Mouse (Mus musculus) embryonic stem cell, embryonic (primary cell): ENCODE results near the gene Imp3.

Experiments used
- CTCF ChIA-PET, 4 experiments: fragments of 300-600 bp in 2 of 4; fragments of 350-600 bp in 2 of 4; sonication (Branson Sonifier 250); formaldehyde crosslinking; loops; one replicate each; lab custom pipeline; 2022; ENCODE audit warnings: inconsistent platforms in 2 of 4; lab: Charles Lee
- POLR2A ChIA-PET, 4 experiments: fragments of 300-600 bp in 2 of 4; fragments of 350-600 bp in 2 of 4; sonication (Branson Sonifier 250); formaldehyde crosslinking; loops; one replicate each; lab custom pipeline; 2022; ENCODE audit warnings: antibody characterized with exemption in 4 of 4, inconsistent platforms in 1 of 4; lab: Charles Lee

Imp3 gene

DNA sequence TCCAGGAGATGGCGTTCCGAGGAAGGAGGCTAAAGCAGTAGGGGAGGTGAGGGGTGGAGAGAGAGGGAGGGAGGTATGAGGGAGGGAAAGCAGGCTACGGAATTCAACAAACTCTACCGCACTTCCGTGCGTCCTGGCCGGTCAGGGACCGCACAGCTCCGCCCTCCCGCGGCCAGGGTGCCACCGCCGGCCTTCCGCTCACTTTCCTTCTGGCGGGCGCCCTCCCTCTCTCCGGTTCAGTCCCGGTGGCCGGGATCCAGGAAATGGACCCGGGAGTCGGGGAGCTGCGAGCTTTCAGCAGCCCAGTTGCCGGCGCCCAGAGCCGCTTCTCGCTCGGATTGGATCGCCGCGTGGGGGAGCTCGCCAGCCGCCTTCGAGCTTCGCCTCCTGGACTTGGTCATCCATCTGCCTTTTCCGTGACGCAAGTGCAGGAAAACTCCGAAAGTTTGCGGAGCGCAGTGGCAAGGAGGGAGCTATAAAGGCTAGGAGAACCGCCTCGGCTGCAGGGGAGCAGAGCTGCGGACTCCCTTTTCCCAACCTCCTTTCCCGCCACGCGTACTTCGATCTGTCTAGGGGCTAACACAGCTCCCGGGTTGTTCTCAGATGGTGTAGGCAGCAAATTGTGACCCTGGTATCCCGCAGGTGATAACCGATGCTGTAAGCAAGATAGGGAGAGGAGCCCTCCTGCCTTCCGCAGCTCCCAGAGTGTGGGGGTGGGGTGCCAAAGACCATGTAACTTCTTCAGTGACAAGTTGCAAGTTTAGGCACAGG, 9.0 kb upstream of the Imp3 start, which contains the start of gene Snx33:
Gene Snx33 (minus strand): TSS at position 331 of the 771 bp plus-strand sequence.
- CTCF ChIA-PET: interaction anchor here (0.6 to 3.6 kb wide), 42 partner anchors 9 to 808 kb away, joined by 3 to 20 read pairs (median 4); partner anchors contain the start of genes Imp3 (in 2 of the 4), Man2c1 (in 2 of the 4), Rpp25 (in 1 of the 4) and Snupn (in 1 of the 4)

DNA sequence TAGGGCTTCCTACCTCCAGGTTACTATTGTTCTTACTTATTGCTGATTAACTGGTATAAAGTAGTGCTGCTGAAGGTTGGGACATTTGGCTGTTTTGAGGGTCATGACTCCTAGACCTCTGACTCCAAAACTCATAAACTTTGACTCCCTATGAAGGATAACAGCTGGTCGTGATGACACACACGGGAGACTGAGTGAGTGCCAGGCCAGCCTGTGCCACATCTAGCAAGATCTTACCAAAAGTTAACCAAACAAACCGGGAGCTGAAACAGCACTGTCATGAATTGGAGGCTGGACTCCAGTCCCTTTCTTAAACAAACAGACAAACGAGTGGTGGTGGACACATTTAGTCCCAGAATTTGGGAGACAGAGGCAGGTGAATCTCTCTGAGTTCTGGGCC, 7.8 kb upstream of the Imp3 start:
- ChIA-PET POLR2A (interaction anchor here in 3 of 4 experiments (1.0 to 3.6 kb wide), 6 partner anchors 8 to 22 kb away, joined by 3 to 55 read pairs (median 10); partner anchors contain the start of genes Imp3 (in 3 of the 3) and Snupn (in 2 of the 3)), CTCF (interaction anchor here in 2 of 4 experiments (1.1 to 3.0 kb wide), 3 partner anchors 15 to 726 kb away, joined by 3 to 14 read pairs (median 4); no protein-coding TSS in a partner anchor)

More for the DNA sequence above, 9.0 kb upstream of the Imp3 start, which contains the start of gene Snx33:
- POLR2A ChIA-PET: interaction anchor here (0.7 to 3.6 kb wide), 37 partner anchors 9 to 293 kb away, joined by 3 to 55 read pairs (median 5); partner anchors contain the start of genes Imp3 (in 4 of the 4), Man2c1 (in 3 of the 4), Snupn (in 3 of the 4) and Ptpn9 (in 2 of the 4)

DNA sequence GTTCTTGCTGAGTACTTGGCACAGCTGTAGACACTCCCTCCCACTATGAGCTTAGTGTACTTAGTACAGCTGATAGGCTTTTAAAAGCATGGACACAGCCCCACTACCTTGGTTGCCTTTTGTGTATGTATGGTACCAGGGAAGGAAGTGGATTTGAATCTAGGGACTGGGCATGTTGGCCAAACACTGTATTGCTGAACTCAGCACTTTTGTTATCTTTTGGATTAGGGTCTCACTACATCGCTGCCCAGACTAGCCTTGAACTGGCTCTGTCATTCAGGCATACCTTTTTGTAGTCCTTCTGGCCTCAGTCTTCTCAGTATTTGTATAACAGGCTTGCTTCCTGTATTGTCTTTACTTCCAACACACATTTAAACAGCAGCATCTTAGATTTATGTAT, 6.7 kb upstream of the Imp3 start:
- POLR2A ChIA-PET: interaction anchor here in 2 of 4 experiments (1.4 to 3.6 kb wide), 5 partner anchors 8 to 142 kb away, joined by 3 to 33 read pairs (median 4); partner anchors contain the start of genes Imp3 (in 1 of the 2) and Snupn (in 1 of the 2)

DNA sequence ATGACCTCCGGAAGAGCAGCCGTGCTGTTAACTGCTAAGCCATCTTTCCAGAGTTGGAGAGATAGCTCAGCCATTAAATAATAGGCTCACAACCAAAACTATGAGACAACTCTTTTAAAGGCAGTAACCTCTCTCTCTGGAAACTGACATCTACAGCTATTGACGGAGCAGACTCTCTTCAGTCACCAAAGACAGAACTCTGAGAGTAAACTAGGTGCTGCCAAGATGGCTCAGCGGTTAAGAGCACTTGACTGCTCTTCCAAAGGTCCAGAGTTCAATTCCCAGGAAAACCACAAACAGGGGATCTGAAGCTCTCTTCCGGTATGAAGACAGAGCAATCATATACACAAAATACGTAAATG, 433 bp upstream of the Imp3 start:
- ChIA-PET CTCF (interaction anchor here (0.6 to 1.9 kb wide), 10 partner anchors 9 to 274 kb away, joined by 3 to 9 read pairs (median 4); partner anchors contain the start of genes Snx33 (in 3 of the 4), Ptpn9 (in 1 of the 4) and Snupn (in 1 of the 4)), POLR2A (interaction anchor here (0.5 to 6.9 kb wide), 35 partner anchors 8 to 1986 kb away, joined by 3 to 81 read pairs (median 6); partner anchors contain the start of genes Snx33 (in 4 of the 4), Snupn (in 3 of the 4), Ptpn9 (in 2 of the 4) and AY074887 (in 1 of the 4))

More for the DNA sequence above, 6.7 kb upstream of the Imp3 start:
- CTCF ChIA-PET: interaction anchor here in 2 of 4 experiments (0.7 to 1.0 kb wide), 3 partner anchors 12 to 324 kb away, joined by 3 to 20 read pairs (median 3); no protein-coding TSS in a partner anchor

DNA sequence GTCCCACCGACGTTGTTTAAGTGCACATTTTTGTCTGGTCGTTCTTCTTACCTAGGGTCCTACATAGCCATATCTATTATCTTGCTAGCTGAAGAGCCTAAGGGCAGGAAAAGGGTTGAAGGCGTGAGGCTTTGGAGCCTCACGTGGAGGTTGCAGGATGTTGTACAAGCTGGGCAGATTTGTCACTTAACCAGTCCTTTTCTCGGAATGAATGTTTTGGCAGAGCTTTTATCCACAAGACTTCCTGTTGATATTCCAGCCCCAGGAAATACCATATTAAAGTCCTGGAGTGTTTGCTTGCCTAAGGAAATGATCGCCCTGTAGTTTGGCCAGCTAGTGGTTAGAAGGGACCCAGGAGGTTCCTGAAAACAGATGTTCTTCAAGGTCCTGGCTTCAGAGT, 1.1 kb downstream of the Imp3 start:
- ChIA-PET POLR2A (interaction anchor here in 3 of 4 experiments (0.6 to 6.9 kb wide), 26 partner anchors 10 to 661 kb away, joined by 3 to 81 read pairs (median 8); partner anchors contain the start of genes Snx33 (in 3 of the 3), Ptpn9 (in 2 of the 3), Rpp25 (in 2 of the 3) and Snupn (in 2 of the 3)), CTCF (interaction anchor here in 3 of 4 experiments (0.6 to 2.2 kb wide), 8 partner anchors 10 to 209 kb away, joined by 3 to 9 read pairs (median 6); partner anchors contain the start of genes Snx33 (in 3 of the 3), Neil1 (in 1 of the 3) and Snupn (in 1 of the 3))

DNA sequence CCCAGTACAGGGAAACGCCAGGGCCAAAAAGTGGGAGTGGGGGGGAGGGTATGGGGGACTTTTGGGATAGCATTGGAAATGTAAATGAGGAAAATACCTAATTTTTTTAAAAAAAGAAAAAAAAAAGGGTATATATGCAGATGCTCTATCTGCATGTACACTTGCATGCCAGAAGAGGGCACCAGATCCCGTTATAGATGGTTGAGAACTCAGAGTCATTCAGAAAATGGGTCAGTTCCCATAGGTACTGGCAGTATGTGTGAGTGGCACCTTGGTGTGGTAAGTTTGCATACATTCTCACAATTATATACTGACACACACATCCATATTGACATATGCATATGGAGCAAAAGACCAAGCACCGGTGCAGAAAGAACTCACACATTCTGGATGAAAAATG, 10.2 kb downstream of the Imp3 start:
- CTCF ChIA-PET: interaction anchor here in 3 of 4 experiments (0.6 to 1.6 kb wide), 13 partner anchors 11 to 790 kb away, joined by 3 to 9 read pairs (median 4); partner anchors contain the start of genes Commd4 (in 1 of the 3) and Man2c1 (in 1 of the 3)
- POLR2A ChIA-PET: interaction anchor here in 1 of 4 experiments (0.6 kb wide), 1 partner anchor 1808 kb away, joined by 3 read pairs; no protein-coding TSS in a partner anchor

DNA sequence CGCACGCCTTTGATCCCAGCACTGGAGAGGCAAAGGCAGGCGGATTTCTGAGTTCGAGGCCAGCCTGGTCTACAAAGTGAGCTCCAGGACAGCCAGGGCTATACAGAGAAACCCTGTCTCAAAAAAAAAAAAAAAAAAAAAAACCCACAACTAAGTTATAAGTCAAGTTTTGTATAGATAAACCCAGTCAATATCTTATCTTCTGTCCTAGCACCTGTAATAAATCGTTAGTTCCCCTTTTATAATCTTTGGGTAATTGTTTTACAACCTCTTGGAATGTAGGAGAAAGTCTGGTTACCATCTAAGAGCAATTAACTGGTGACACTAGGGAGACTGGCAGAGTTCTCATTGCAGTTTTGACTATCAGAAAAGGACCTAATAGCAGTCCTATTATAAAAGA, 11.4 kb downstream of the Imp3 start:
- CTCF ChIA-PET: interaction anchor here in 2 of 4 experiments (0.6 to 1.8 kb wide), 4 partner anchors 12 to 182 kb away, joined by 3 to 5 read pairs (median 4); partner anchors contain the start of genes Imp3 (in 1 of the 2) and Snx33 (in 1 of the 2)
- POLR2A ChIA-PET: interaction anchor here in 2 of 4 experiments (0.6 to 1.8 kb wide), 5 partner anchors 11 to 111 kb away, joined by 4 to 10 read pairs (median 5); partner anchors contain the start of gene Imp3 (in 1 of the 2)

DNA sequence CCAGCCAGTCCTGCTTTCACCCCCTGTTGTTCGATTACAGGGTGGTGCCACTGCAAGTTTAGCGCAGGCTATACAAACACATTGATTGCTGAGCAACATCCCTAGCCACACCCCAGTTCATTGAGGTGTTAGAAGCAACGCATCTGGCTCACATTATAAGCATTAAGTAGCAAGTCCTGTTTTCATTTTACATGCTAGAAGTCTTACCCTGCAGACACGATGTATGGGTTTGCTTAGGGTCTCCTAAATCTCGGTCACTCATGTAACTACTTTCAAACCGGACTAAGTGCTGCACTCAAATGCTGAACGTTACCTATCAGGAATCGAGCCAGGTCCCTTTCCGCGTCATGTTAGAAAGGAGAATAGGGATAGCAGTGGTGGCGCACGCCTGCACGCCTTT, 12.5 kb downstream of the Imp3 start:
- POLR2A ChIA-PET: interaction anchor here in 2 of 4 experiments (0.7 to 1.8 kb wide), 3 partner anchors 12 to 40 kb away, joined by 3 to 10 read pairs (median 3); partner anchors contain the start of gene Imp3 (in 2 of the 2)
- CTCF ChIA-PET: interaction anchor here in 2 of 4 experiments (0.6 to 1.8 kb wide), 2 partner anchors 58 to 235 kb away, joined by 5 read pairs; no protein-coding TSS in a partner anchor

DNA sequence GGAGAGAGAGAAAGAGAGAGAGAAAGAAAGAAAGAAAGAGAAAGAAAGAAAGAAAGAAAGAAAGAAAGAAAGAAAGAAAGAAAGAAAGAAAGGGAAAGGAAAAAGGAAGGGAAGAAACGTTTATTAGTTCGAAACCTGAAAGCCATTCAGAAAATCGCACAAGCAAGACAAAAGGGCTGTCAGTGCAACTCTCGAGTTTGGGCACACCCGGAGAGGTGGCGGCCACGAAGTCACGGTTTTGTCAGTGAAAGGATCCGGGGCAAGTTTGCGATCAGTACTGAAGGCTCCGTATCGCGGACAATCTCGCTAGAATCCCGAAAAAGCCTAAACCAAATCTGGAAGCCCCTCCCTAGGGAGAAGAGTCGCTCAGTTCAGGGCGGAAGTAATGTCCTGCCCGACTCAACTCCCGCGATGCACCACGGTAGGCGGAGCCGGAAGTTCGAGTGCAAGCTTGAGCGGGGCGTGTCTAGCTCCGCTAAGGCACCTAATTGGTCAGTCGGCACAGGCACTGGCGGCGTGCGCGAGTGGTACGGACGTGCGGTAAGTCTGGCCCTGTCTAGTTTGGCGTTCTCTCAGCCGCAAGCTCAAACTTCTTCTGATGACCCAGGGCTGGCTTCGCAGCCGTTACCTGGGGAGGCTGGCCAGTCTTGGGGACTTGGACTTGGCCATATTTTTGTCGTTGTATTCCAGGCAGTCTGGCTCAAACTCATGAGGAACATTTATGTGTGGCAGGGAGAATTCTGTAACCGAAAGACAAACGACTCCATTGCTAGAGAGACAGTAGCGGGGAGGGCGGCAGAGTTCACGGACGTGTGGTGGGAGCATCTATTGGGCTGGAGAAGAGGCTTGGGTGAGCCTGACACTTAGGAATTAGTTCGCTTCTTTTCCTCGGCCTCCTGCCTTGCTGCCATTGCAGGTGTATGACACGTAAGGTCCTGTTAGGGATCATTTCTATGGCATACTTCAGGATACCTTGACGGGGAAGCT, 13.4 kb downstream of the Imp3 start, which contains the start of gene Snupn:
Gene Snupn (plus strand): TSS at position 465 of the 987 bp plus-strand sequence.
- POLR2A ChIA-PET: interaction anchor here (0.5 to 3.2 kb wide), 128 partner anchors 8 to 1872 kb away, joined by 3 to 81 read pairs (median 4); partner anchors contain the start of genes Imp3 (in 3 of the 4), Man2c1 (in 3 of the 4), Ptpn9 (in 3 of the 4) and Sin3a (in 3 of the 4)
- CTCF ChIA-PET: interaction anchor here in 3 of 4 experiments (0.6 to 2.2 kb wide), 18 partner anchors 10 to 1295 kb away, joined by 3 to 11 read pairs (median 4); partner anchors contain the start of genes Imp3 (in 1 of the 3), Odf3l1 (in 1 of the 3), Ptpn9 (in 1 of the 3) and Snx33 (in 1 of the 3)

DNA sequence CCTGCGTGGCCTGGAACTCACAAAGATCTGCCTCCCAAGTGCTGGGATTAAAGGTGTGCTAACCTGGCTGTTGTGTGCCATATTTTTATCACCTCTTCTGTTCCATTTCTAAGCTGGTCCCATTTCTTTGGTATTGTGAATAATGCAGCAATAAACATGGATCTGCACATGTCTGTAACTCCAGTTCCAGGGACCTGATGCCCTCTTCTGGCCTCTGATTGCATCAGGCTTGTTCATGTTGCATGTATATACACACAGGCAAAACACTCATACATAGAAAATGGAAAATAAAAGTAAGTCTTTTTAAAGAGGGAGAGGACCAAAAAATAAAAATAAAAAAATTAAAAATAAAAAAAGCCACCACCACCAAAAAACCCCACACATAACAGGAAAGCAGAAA, 16.3 kb downstream of the Imp3 start:
- CTCF ChIA-PET: interaction anchor here in 2 of 4 experiments (0.6 to 1.7 kb wide), 2 partner anchors 106 to 178 kb away, joined by 3 to 4 read pairs; no protein-coding TSS in a partner anchor
- POLR2A ChIA-PET: interaction anchor here in 1 of 4 experiments (0.7 to 3.2 kb wide), 2 partner anchors 26 to 946 kb away, joined by 4 to 12 read pairs; partner anchors contain the start of gene Snx33

DNA sequence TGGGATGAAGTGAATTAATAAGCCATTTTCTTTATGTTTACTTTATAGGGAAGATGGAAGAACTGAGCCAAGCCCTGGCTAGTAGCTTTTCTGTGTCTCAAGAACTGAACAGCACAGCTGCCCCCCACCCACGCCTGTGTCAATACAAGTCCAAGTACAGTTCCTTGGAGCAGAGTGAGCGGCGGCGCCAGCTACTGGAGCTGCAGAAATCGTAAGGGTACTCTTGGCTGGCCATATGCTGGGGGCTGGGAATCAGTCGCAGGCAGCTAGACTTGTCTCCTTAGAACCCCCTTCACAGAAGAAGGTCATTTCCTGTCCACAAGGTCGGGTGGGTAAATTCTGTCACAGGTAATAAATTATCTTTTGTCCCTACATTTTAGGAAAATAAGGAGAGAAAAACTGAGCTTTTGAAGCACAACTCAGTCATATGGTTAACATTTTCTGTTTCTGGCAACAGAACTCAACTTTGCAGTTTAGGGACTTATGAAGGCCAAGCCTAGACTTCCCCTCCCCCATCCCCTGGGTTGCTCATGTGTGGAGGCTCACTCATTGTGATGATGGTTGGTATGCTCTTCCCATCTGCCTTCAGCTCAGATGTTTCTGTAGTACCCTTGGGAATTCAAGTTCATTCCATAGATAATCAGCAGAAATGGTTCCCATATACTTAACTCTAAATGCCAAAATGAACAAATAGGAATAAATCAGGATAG, 19.8 kb downstream of the Imp3 start:
- ChIA-PET CTCF (interaction anchor here in 3 of 4 experiments (0.6 to 1.2 kb wide), 6 partner anchors 26 to 640 kb away, joined by 3 to 14 read pairs (median 5); no protein-coding TSS in a partner anchor), POLR2A (interaction anchor here in 3 of 4 experiments (0.7 to 1.6 kb wide), 9 partner anchors 10 to 1589 kb away, joined by 3 to 4 read pairs (median 4); no protein-coding TSS in a partner anchor)

DNA sequence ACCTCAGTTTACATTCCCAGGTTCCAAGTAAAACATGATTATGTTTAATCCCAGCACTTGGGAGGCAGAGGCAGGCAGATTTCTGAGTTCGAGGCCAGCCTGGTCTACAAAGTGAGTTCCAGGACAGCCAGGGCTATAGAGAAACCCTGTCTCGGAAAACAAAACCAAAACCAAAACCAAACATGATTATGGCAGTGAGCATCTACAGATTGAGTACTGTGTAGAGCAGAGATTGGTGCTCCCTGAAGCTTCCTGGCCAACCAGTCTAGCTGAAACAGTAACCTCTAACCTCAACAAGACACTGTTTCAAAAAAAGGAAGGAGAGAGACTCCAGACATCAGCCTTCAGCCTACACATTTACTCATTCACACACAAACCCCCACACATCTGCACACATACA, 21.4 kb downstream of the Imp3 start:
- ChIA-PET POLR2A (interaction anchor here in 1 of 4 experiments (0.5 kb wide), 1 partner anchor 17 kb away, joined by 3 read pairs; no protein-coding TSS in a partner anchor), CTCF (no interaction called here)

DNA sequence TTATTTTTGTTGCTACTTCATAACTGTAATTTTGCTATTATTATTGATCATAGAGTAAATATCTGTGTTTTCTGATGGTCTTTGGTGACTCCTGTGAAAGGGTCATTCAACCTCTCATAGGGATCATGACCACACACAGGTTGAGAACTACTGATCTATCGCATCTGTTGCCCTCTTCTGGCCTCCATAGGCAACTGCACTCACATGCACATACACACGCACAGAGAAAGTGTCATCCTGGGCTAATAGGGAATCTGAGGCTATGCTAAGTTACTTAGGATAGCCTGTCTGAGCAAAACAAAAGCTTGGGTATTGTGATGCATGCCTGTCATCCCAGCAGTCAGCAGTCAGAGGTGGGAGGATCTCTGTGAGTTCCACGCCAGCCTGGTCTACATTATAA, 24.3 kb downstream of the Imp3 start:
- CTCF ChIA-PET: interaction anchor here in 1 of 4 experiments (0.6 kb wide), 1 partner anchor 27 kb away, joined by 3 read pairs; no protein-coding TSS in a partner anchor
- POLR2A ChIA-PET: interaction anchor here in 2 of 4 experiments (1.2 kb wide), 2 partner anchors 11 kb away, joined by 5 to 9 read pairs; partner anchors contain the start of gene Snupn (in 2 of the 2)

DNA sequence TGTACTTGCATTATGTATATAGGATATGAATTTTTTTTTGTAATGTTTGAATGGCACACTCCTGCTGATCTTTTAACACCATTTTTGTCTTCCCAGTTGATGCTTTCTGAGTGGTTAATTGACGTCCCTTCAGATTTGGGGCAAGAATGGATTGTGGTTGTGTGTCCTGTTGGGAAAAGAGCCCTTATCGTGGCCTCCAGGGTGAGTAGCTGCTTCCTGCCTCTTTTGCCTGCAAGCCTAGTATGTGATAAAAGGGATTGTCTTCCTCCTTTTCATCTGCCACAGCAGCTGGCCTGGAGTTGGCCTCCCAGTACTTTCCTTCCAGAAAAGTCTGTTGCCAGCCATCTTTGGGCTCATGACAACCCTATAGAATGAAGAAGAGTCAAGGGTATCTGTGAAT, 32.9 kb downstream of the Imp3 start:
- ChIA-PET CTCF (interaction anchor here in 1 of 4 experiments (0.6 kb wide), 1 partner anchor 90 kb away, joined by 12 read pairs; no protein-coding TSS in a partner anchor), POLR2A (no interaction called here)
